Mouse (Mus musculus): ENCODE measurements at regions not wholly inside any gene's neighbourhood (a gene's known extent, or its start where the extent isn't known, plus 50 kb on each side); places are given as distances from the start of the nearest gene placed in this dataset.

GRCm38 (mm10) chr6:15592780-15593179, 127.7 kb upstream of the Mdfic start:
- Histone ChIP-seq H3K27me3 (ENCODE audit: control insufficient read depth, insufficient read depth, low read length, poor library complexity, severe bottlenecking) (no peaks in the 10 kb centered on the region), H3K9me3 (replicated peaks; ENCODE audit: control insufficient read depth, insufficient read depth, low read length, poor library complexity, severe bottlenecking) (no peaks in the 10 kb centered on the region), H3K4me3 (ENCODE audit: low read depth, low read length) (no peak overlapping the region), H3K4me1 (ENCODE audit: control insufficient read depth, insufficient read depth, low read length) (no peaks in the 10 kb centered on the region), H3K36me3 (ENCODE audit: control insufficient read depth, insufficient read depth, low read length, poor library complexity, severe bottlenecking) (no peaks in the 10 kb centered on the region), H3K9ac (ENCODE audit: low read depth, poor library complexity, severe bottlenecking) (no peak overlapping the region), H3K27ac (ENCODE audit: insufficient read depth, low read length) (no peak overlapping the region)
- TF ChIP-seq POLR2A (IDR thresholded peaks at IDR 0.05; ENCODE audit: insufficient read depth, low read length) (no peak), EP300 (IDR thresholded peaks at IDR 0.05; ENCODE audit: insufficient read depth, low read depth, low read length) (no peak), CTCF (IDR thresholded peaks at IDR 0.05; ENCODE audit: low read depth, low read length) (peak; percentile 33)

- no peak for TF ChIP-seq CTCF (IDR thresholded peaks at IDR 0.05; ENCODE audit: low read depth, low read length)
- TF ChIP-seq EP300 (IDR thresholded peaks at IDR 0.05; ENCODE audit: insufficient read depth, low read depth, low read length) = no peak
- no peak overlapping the region for H3K9ac ChIP-seq (ENCODE audit: low read depth, poor library complexity, severe bottlenecking)
- H3K36me3 ChIP-seq (ENCODE audit: control insufficient read depth, insufficient read depth, low read length, poor library complexity, severe bottlenecking) = no peaks in the 10 kb centered on the region
- H3K4me3 ChIP-seq (ENCODE audit: low read depth, low read length) = no peak overlapping the region
- no peaks in the 10 kb centered on the region for H3K9me3 ChIP-seq (replicated peaks; ENCODE audit: control insufficient read depth, insufficient read depth, low read length, poor library complexity, severe bottlenecking)
- no peak overlapping the region for H3K27ac ChIP-seq (ENCODE audit: insufficient read depth, low read length)
- no peaks in the 10 kb centered on the region for H3K4me1 ChIP-seq (ENCODE audit: control insufficient read depth, insufficient read depth, low read length)
- H3K27me3 ChIP-seq (ENCODE audit: control insufficient read depth, insufficient read depth, low read length, poor library complexity, severe bottlenecking) = no peaks in the 10 kb centered on the region
Observed at GRCm38 (mm10) chr6:15597226-15597983, 123.1 kb upstream of the Mdfic start.

- Histone ChIP-seq H3K4me1 (ENCODE audit: control insufficient read depth, insufficient read depth, low read length) (no peaks in the 10 kb centered on the region), H3K9me3 (replicated peaks; ENCODE audit: control insufficient read depth, insufficient read depth, low read length, poor library complexity, severe bottlenecking) (no peaks in the 10 kb centered on the region), H3K4me3 (ENCODE audit: low read depth, low read length) (no peak overlapping the region), H3K27me3 (ENCODE audit: control insufficient read depth, insufficient read depth, low read length, poor library complexity, severe bottlenecking) (no peaks in the 10 kb centered on the region), H3K36me3 (ENCODE audit: control insufficient read depth, insufficient read depth, low read length, poor library complexity, severe bottlenecking) (no peaks in the 10 kb centered on the region), H3K27ac (ENCODE audit: insufficient read depth, low read length) (no peak overlapping the region), H3K9ac (ENCODE audit: low read depth, poor library complexity, severe bottlenecking) (no peak overlapping the region)
- no peak for TF ChIP-seq POLR2A (IDR thresholded peaks at IDR 0.05; ENCODE audit: insufficient read depth, low read length)
- no peak for TF ChIP-seq EP300 (IDR thresholded peaks at IDR 0.05; ENCODE audit: insufficient read depth, low read depth, low read length)
- TF ChIP-seq CTCF (IDR thresholded peaks at IDR 0.05; ENCODE audit: low read depth, low read length) = no peak
Observed at GRCm38 (mm10) chr6:15610208-15610607, 110.3 kb upstream of the Mdfic start.

- TF ChIP-seq CTCF (IDR thresholded peaks at IDR 0.05; ENCODE audit: low read depth, low read length) = no peak
- TF ChIP-seq EP300 (IDR thresholded peaks at IDR 0.05; ENCODE audit: insufficient read depth, low read depth, low read length) = no peak
- no peak for TF ChIP-seq POLR2A (IDR thresholded peaks at IDR 0.05; ENCODE audit: insufficient read depth, low read length)
- no peak overlapping the region for H3K27ac ChIP-seq (ENCODE audit: insufficient read depth, low read length)
Observed at GRCm38 (mm10) chr6:15625910-15626564, 94.4 kb upstream of the Mdfic start.

GRCm38 (mm10) chr6:15638548-15638947, 81.9 kb upstream of the Mdfic start:
- no peak overlapping the region for H3K27ac ChIP-seq (ENCODE audit: insufficient read depth, low read length)

More at GRCm38 (mm10) chr6:15625910-15626564, 94.4 kb upstream of the Mdfic start:
- H3K9me3 ChIP-seq (replicated peaks; ENCODE audit: control insufficient read depth, insufficient read depth, low read length, poor library complexity, severe bottlenecking) = no peaks in the 10 kb centered on the region
- no peak overlapping the region for H3K4me3 ChIP-seq (ENCODE audit: low read depth, low read length)
- H3K27me3 ChIP-seq (ENCODE audit: control insufficient read depth, insufficient read depth, low read length, poor library complexity, severe bottlenecking) = no peaks in the 10 kb centered on the region
- H3K9ac ChIP-seq (ENCODE audit: low read depth, poor library complexity, severe bottlenecking) = no peak overlapping the region
- no peaks in the 10 kb centered on the region for H3K4me1 ChIP-seq (ENCODE audit: control insufficient read depth, insufficient read depth, low read length)
- H3K36me3 ChIP-seq (ENCODE audit: control insufficient read depth, insufficient read depth, low read length, poor library complexity, severe bottlenecking) = no peaks in the 10 kb centered on the region

GRCm38 (mm10) chr6:15639378-15639777, 81.1 kb upstream of the Mdfic start:
- Histone ChIP-seq H3K27me3 (ENCODE audit: control insufficient read depth, insufficient read depth, low read length, poor library complexity, severe bottlenecking) (no peaks in the 10 kb centered on the region), H3K9ac (ENCODE audit: low read depth, poor library complexity, severe bottlenecking) (no peak overlapping the region), H3K4me1 (ENCODE audit: control insufficient read depth, insufficient read depth, low read length) (no peaks in the 10 kb centered on the region), H3K36me3 (ENCODE audit: control insufficient read depth, insufficient read depth, low read length, poor library complexity, severe bottlenecking) (no peaks in the 10 kb centered on the region), H3K4me3 (ENCODE audit: low read depth, low read length) (no peak overlapping the region), H3K9me3 (replicated peaks; ENCODE audit: control insufficient read depth, insufficient read depth, low read length, poor library complexity, severe bottlenecking) (no peaks in the 10 kb centered on the region), H3K27ac (ENCODE audit: insufficient read depth, low read length) (no peak overlapping the region)
- TF ChIP-seq EP300 (IDR thresholded peaks at IDR 0.05; ENCODE audit: insufficient read depth, low read depth, low read length) = no peak
- TF ChIP-seq CTCF (IDR thresholded peaks at IDR 0.05; ENCODE audit: low read depth, low read length) = no peak
- TF ChIP-seq POLR2A (IDR thresholded peaks at IDR 0.05; ENCODE audit: insufficient read depth, low read length) = no peak

More at GRCm38 (mm10) chr6:15638548-15638947, 81.9 kb upstream of the Mdfic start:
- H3K9me3 ChIP-seq (replicated peaks; ENCODE audit: control insufficient read depth, insufficient read depth, low read length, poor library complexity, severe bottlenecking) = no peaks in the 10 kb centered on the region
- H3K4me1 ChIP-seq (ENCODE audit: control insufficient read depth, insufficient read depth, low read length) = no peaks in the 10 kb centered on the region
- H3K36me3 ChIP-seq (ENCODE audit: control insufficient read depth, insufficient read depth, low read length, poor library complexity, severe bottlenecking) = no peaks in the 10 kb centered on the region
- H3K4me3 ChIP-seq (ENCODE audit: low read depth, low read length) = no peak overlapping the region
- TF ChIP-seq CTCF (IDR thresholded peaks at IDR 0.05; ENCODE audit: low read depth, low read length) = no peak
- TF ChIP-seq EP300 (IDR thresholded peaks at IDR 0.05; ENCODE audit: insufficient read depth, low read depth, low read length) = no peak
- TF ChIP-seq POLR2A (IDR thresholded peaks at IDR 0.05; ENCODE audit: insufficient read depth, low read length) = no peak
- no peak overlapping the region for H3K9ac ChIP-seq (ENCODE audit: low read depth, poor library complexity, severe bottlenecking)
- no peaks in the 10 kb centered on the region for H3K27me3 ChIP-seq (ENCODE audit: control insufficient read depth, insufficient read depth, low read length, poor library complexity, severe bottlenecking)
